Comparison of ENCODE assay signal across 17 mouse cellular contexts in genomic region chr7:132748076-132748769, GRCm38 (mm10).
DNase-seq lines count a peak whose midpoint lies in the region; ATAC-seq lines count a peak whose summit lies in the region.
"Had no signal": no experiment of that assay in that cellular context is flagged by ENCODE, and none has a peak within 500 bp of the region (broad histone marks: within the 10 kb centered on the region; RNA-seq: fewer than 3 reads in every experiment).

No protein-coding gene starts in this region.

- no peak overlapping the region for H3K9ac ChIP-seq in liver, embryonic 13.5 days
- no peak overlapping the region for H3K9ac ChIP-seq in embryonic facial prominence, embryonic 15.5 days
- no peak overlapping the region for H3K9ac ChIP-seq in hindbrain, embryonic 11.5 days (ENCODE audit: low read depth, low read length)
- H3K9ac ChIP-seq: lung, embryonic 14.5 days had no signal

- peaks cover 80% of the 10 kb centered on the region for H3K36me3 ChIP-seq in liver, embryonic 13.5 days
- H3K36me3 ChIP-seq in embryonic facial prominence, embryonic 15.5 days: no peaks in the 10 kb centered on the region
- H3K36me3 ChIP-seq in hindbrain, embryonic 11.5 days (ENCODE audit: control insufficient read depth, insufficient read depth, low read length): no peaks in the 10 kb centered on the region

- H3K4me1 ChIP-seq in liver, embryonic 13.5 days (replicated peaks): peaks cover 32% of the 10 kb centered on the region
- H3K4me1 ChIP-seq in embryonic facial prominence, embryonic 15.5 days: peaks cover 29% of the 10 kb centered on the region
- no peaks in the 10 kb centered on the region for H3K4me1 ChIP-seq in hindbrain, embryonic 11.5 days (replicated peaks; ENCODE audit: control insufficient read depth, insufficient read depth, low read length)

- H3K27me3 ChIP-seq in liver, embryonic 13.5 days: no peaks in the 10 kb centered on the region
- no peaks in the 10 kb centered on the region for H3K27me3 ChIP-seq in embryonic facial prominence, embryonic 15.5 days
- H3K27me3 ChIP-seq in hindbrain, embryonic 11.5 days (ENCODE audit: control insufficient read depth, insufficient read depth, low read length): no peaks in the 10 kb centered on the region
- H3K27me3 ChIP-seq: megakaryocyte, embryonic 14.5 days had no signal

- no peak for ATAC-seq in liver, embryonic 13.5 days (ENCODE audit: low read depth)
- ATAC-seq in embryonic facial prominence, embryonic 15.5 days (ENCODE audit: insufficient number of reproducible peaks, low FRiP score, low TSS enrichment, low read depth): peak; percentile 63; the same call in 1 of the 2 replicates
- 0 out of 2 replicates have a peak, but pooled peaks have one; percentile 2 for ATAC-seq in megakaryocyte-erythroid progenitor cell, adult 5-6 weeks (replicated peaks; ENCODE audit: low FRiP score, low TSS enrichment, poor library complexity, severe bottlenecking)
- ATAC-seq in hindbrain, embryonic 11.5 days (ENCODE audit: low FRiP score): no peak
- ATAC-seq: CD4-positive, CD25-positive, alpha-beta regulatory T cell, adult 4 months; hindbrain, embryonic 16.5 days had no signal

- H3K4me3 ChIP-seq in liver, embryonic 13.5 days (replicated peaks): no peak overlapping the region
- H3K4me3 ChIP-seq in embryonic facial prominence, embryonic 15.5 days (replicated peaks): no peak overlapping the region
- H3K4me3 ChIP-seq in hindbrain, embryonic 11.5 days (ENCODE audit: low read depth, low read length): no peak overlapping the region
- H3K4me3 ChIP-seq: megakaryocyte, embryonic 14.5 days had no signal

- 0 out of 2 replicates have a peak overlapping the region, but pooled peaks have one; percentile 35 for H3K27ac ChIP-seq in liver, embryonic 13.5 days
- 0 out of 2 replicates have a peak overlapping the region, but pooled peaks have one; percentile 17 for H3K27ac ChIP-seq in embryonic facial prominence, embryonic 15.5 days (replicated peaks)
- H3K27ac ChIP-seq in hindbrain, embryonic 11.5 days (ENCODE audit: low read depth, low read length): no peak overlapping the region

- peak; percentile 36 to 50 for DNase-seq in heart, postnatal 14 days
- DNase-seq in heart, adult 9 months (ENCODE audit: low spot score in 2 of 2): no peak
- DNase-seq in liver, embryonic 13.5 days: no peak
- DNase-seq in liver: no peak
- no peak for DNase-seq in hindbrain, embryonic 11.5 days (ENCODE audit: low spot score)
- DNase-seq: adrenal gland, postnatal 25 days; cerebellum, postnatal 14 days; gastrocnemius, postnatal 10 days; left cerebral cortex, postnatal 4 days; lung, embryonic 14.5 days; retina, postnatal 1 day; thymus, postnatal 25 days had no signal

- no peaks in the 10 kb centered on the region for H3K9me3 ChIP-seq in liver, embryonic 13.5 days (replicated peaks)
- H3K9me3 ChIP-seq in embryonic facial prominence, embryonic 15.5 days (replicated peaks): no peaks in the 10 kb centered on the region
- no peaks in the 10 kb centered on the region for H3K9me3 ChIP-seq in hindbrain, embryonic 11.5 days (ENCODE audit: control insufficient read depth, low read length)
- H3K9me3 ChIP-seq: megakaryocyte, embryonic 14.5 days had no signal

- H3K4me2 ChIP-seq in liver, embryonic 13.5 days: no peak overlapping the region
- H3K4me2 ChIP-seq in embryonic facial prominence, embryonic 15.5 days (replicated peaks): no peak overlapping the region
- H3K4me2 ChIP-seq in hindbrain, embryonic 11.5 days (replicated peaks; ENCODE audit: low read depth, low read length): no peak overlapping the region
- H3K4me2 ChIP-seq: lung, embryonic 14.5 days had no signal

- WGBS in liver, embryonic 13.5 days (ENCODE audit: insufficient replicate concordance): 77% methylated on average over 3 of the region's 3 CpGs
- WGBS in embryonic facial prominence, embryonic 15.5 days: 74% methylated on average over 3 of the region's 3 CpGs
- WGBS in hindbrain, embryonic 11.5 days: 83% methylated on average over 3 of the region's 3 CpGs

- intact Hi-C loops in heart, postnatal 14 days (cut with DNase I): no loop called here

Comparison
In these comparisons a context has a peak if more than half of its experiments do, and no peak if none do; other contexts are left out.
1. DNase-seq: peak in heart, postnatal 14 days (2 of 2); none in heart, adult 9 months (0 of 2), liver, embryonic 13.5 days (single experiment), liver (single experiment) and hindbrain, embryonic 11.5 days (single experiment).
2. ATAC-seq: peak in embryonic facial prominence, embryonic 15.5 days (single experiment) and megakaryocyte-erythroid progenitor cell, adult 5-6 weeks (single experiment); none in liver, embryonic 13.5 days (single experiment) and hindbrain, embryonic 11.5 days (single experiment).